Mouse (Mus musculus) myocyte (in vitro differentiated cells): ENCODE data around the gene Dnmbp.

Experiments used
- E2F4 ChIP-seq: IDR thresholded peaks from one replicate; pipeline ENCODE4 v1.6.1; 2011; ENCODE audit warnings: mild to moderate bottlenecking, control low read depth, moderate library complexity; ENCODE audit not compliant: insufficient read depth
- MAX ChIP-seq: IDR thresholded peaks from one replicate; pipeline ENCODE4 v1.6.1; 2011; ENCODE audit warnings: low read depth, mild to moderate bottlenecking, control low read depth
- MYOD1 ChIP-seq, 3 experiments: IDR thresholded peaks; one replicate each; pipeline ENCODE4 v1.6.1; 2011; ENCODE audit warnings: control low read depth in 2 of 3, low read depth in 2 of 3, mild to moderate bottlenecking in 2 of 3, moderate library complexity in 1 of 3; ENCODE audit not compliant: insufficient read length in 2 of 3, control insufficient read depth in 1 of 3
- MYOG ChIP-seq, 3 experiments: IDR thresholded peaks; one replicate each; pipeline ENCODE4 v1.6.1; 2011; ENCODE audit warnings: control low read depth in 2 of 3, low read depth in 2 of 3, mild to moderate bottlenecking in 2 of 3; ENCODE audit not compliant: insufficient read length in 2 of 3, control insufficient read depth in 1 of 3, insufficient read depth in 1 of 3
- POLR2A ChIP-seq: IDR thresholded peaks from one replicate; pipeline ENCODE4 v1.6.1; 2011; ENCODE audit warnings: low read depth, mild to moderate bottlenecking, control low read depth, moderate library complexity; ENCODE audit not compliant: insufficient read length
- POLR2AphosphoS2 ChIP-seq: IDR thresholded peaks from one replicate; pipeline ENCODE4 v1.6.1; 2011; ENCODE audit warnings: low read depth, control low read depth; ENCODE audit not compliant: insufficient read length
- SRF ChIP-seq: IDR thresholded peaks from one replicate; pipeline ENCODE4 v1.6.1; 2011; ENCODE audit warnings: low read depth; ENCODE audit not compliant: control insufficient read depth, insufficient read length

GRCm38 (mm10) chr19:43902887-43903286 lies 37.1 kb downstream of the Dnmbp start:
- TF ChIP-seq POLR2A (no peak), MAX (no peak), SRF (no peak), POLR2AphosphoS2 (no peak), E2F4 (no peak), MYOD1 (IDR thresholded peaks at IDR 0.05; ENCODE audit: control insufficient read depth in 1 of 3, insufficient read length in 2 of 3, low read depth in 2 of 3) (no peak), MYOG (IDR thresholded peaks at IDR 0.05; ENCODE audit: control insufficient read depth in 1 of 3, insufficient read depth in 1 of 3, insufficient read length in 2 of 3, low read depth in 2 of 3) (no peak)
